Mouse (Mus musculus): ENCODE results near the gene Atl2. TPM values are rescaled to one million over a fixed set of nuclear protein-coding genes. Genes with fewer than 3 reads are reported as not detected.
A peak's percentile ranks its signal among the peaks of the same experiment; 100 is the strongest.

Atl2 gene
- 29.7 and 31.7 TPM in 2 replicates for polyA plus RNA-seq (2014; fragmentation: Nextera tagmentation; extraction: Ambion mirVana)

DNA sequence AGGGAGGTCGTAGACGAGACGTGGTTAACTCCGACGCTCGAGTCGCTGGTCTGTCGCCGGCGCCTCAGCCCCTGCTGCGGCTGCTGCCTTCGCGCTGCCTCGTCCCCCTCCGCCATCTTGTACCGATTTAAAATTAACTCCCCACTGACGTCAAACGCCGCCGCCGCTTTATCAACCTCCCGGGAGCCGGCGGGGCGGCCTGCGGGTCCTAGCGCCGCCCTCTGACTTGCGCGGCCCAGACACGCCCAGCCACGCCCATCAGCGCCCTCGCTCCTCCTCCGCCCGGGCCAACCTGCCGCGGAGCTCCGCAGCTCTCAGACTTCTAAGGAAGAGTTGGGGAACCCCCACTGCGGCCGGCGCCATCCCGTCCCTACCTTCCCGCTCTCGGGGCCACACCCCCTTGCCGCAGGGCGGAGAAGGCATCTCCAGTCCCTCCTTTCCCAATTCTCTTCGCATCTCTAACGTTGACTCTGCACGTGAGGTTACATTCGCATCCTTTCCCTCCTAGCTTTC lies at the start of gene Atl2:
Gene Atl2, minus strand, starts transcription at position 213 of the 513 bp plus-strand sequence.
- H3K9ac ChIP-seq (ENCODE audit: low read depth, low read length) = peak within 1 kb of the TSS; percentile 95
- peak within 1 kb of the TSS; percentile 94 for H3K4me3 ChIP-seq (ENCODE audit: low read depth, low read length)
- DNase-seq (ENCODE audit: low spot score) (peak; percentile 98), ATAC-seq (ENCODE audit: low read depth) (peak; percentile 93)
- H3K4me1 ChIP-seq (ENCODE audit: control insufficient read depth, insufficient read depth, low read length) = peaks cover 13% of the 10 kb centered on the region
- no peaks in the 10 kb centered on the region for H3K36me3 ChIP-seq (ENCODE audit: control insufficient read depth, insufficient read depth, low read length)
- WGBS = 0% methylated on average over 20 of the region's 51 CpGs
- no peaks in the 10 kb centered on the region for H3K9me3 ChIP-seq (ENCODE audit: control insufficient read depth, low read length)
- H3K27ac ChIP-seq (replicated peaks; ENCODE audit: low read depth, low read length) = peak within 1 kb of the TSS; percentile 97
- H3K27me3 ChIP-seq (replicated peaks; ENCODE audit: control insufficient read depth, insufficient read depth, low read length) = peaks cover 12% of the 10 kb centered on the region; the same call in 1 of the 2 replicates
- H3K4me2 ChIP-seq (ENCODE audit: low read depth, low read length) = peak within 1 kb of the TSS; percentile 54

DNA sequence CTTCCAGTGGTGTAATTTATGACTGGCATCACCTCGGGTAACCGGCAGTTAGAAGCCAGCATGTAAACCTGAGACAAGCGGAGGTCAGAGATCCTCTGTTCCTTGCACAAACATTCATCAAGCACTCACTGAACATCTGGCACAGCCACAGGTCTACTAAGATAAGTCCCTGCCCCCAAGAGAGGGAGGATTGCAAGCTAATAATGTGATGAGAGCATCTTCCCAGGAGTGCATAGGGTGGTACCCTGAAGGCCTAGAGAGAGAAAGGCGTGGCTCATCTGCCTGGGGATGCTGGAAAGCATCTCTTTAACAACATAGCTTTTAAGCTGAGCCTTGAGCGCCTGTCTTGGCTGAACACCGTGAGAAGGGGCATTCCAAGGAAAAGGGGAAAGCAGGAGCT lies 48.9 kb upstream of the Atl2 start:
- peaks cover 8% of the 10 kb centered on the region; the same call in 1 of the 2 replicates for H3K4me1 ChIP-seq (ENCODE audit: control insufficient read depth, insufficient read depth, low read length)
- no peak overlapping the region for H3K27ac ChIP-seq (replicated peaks; ENCODE audit: low read depth, low read length)
- DNase-seq (ENCODE audit: low spot score) = peak; percentile 26
- no peak overlapping the region for H3K4me2 ChIP-seq (ENCODE audit: low read depth, low read length)
- no peaks in the 10 kb centered on the region for H3K27me3 ChIP-seq (replicated peaks; ENCODE audit: control insufficient read depth, insufficient read depth, low read length)
- no peaks in the 10 kb centered on the region for H3K9me3 ChIP-seq (ENCODE audit: control insufficient read depth, low read length)
- no peak overlapping the region for H3K9ac ChIP-seq (ENCODE audit: low read depth, low read length)
- peak; percentile 56; the same call in 1 of the 2 replicates for ATAC-seq (ENCODE audit: low read depth)
- no peaks in the 10 kb centered on the region for H3K36me3 ChIP-seq (ENCODE audit: control insufficient read depth, insufficient read depth, low read length)
- no peak overlapping the region for H3K4me3 ChIP-seq (ENCODE audit: low read depth, low read length)
- 72% methylated on average over 6 of the region's 6 CpGs for WGBS

DNA sequence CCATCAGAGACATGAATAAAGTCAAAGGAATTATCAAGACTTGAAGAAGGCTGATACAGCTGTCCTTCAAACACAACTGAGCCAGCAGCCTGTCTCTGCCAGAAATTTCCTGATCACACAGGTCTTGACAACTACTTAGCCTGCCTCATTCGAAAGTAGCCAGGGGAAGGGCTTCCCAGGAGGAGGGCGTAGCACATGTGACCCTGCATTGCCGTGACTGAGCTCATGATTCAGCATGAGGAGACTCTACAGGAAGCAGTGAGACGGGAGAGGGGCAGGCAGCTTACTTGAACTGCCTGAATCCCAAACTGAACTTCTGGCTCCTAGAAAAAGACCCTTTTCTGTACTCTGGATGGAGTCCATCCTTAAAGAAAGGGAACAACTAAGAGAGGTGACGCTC lies 46.5 kb upstream of the Atl2 start:
- DNase-seq (ENCODE audit: low spot score) (no peak), ATAC-seq (ENCODE audit: low read depth) (no peak)
- Histone ChIP-seq H3K4me2 (ENCODE audit: low read depth, low read length) (no peak overlapping the region), H3K9me3 (ENCODE audit: control insufficient read depth, low read length) (no peaks in the 10 kb centered on the region), H3K4me3 (ENCODE audit: low read depth, low read length) (no peak overlapping the region), H3K9ac (ENCODE audit: low read depth, low read length) (no peak overlapping the region), H3K4me1 (ENCODE audit: control insufficient read depth, insufficient read depth, low read length) (no peaks in the 10 kb centered on the region), H3K27ac (replicated peaks; ENCODE audit: low read depth, low read length) (no peak overlapping the region), H3K27me3 (replicated peaks; ENCODE audit: control insufficient read depth, insufficient read depth, low read length) (no peaks in the 10 kb centered on the region), H3K36me3 (ENCODE audit: control insufficient read depth, insufficient read depth, low read length) (no peaks in the 10 kb centered on the region)
- WGBS = 66% methylated on average over 5 of the region's 5 CpGs

DNA sequence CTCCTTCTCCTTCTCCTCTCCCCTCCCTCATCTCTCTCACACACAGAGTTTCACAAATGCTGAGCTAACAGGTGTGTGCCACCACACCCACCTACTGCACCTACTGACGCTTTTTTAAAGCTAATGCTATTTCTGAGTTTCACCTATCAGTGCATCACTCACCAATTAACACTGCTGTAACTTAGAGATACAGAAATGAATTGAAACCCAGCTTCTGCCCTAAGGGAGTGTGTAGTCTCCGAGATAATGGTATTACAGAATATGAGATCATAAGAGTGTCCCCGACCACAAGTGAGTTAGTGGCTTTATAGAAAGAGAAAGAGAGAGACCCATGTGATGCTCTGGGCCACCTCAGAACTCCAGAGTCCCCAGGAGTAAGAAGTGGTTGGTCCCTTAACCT lies 43.2 kb upstream of the Atl2 start:
- H3K36me3 ChIP-seq (ENCODE audit: control insufficient read depth, insufficient read depth, low read length) = no peaks in the 10 kb centered on the region
- H3K4me1 ChIP-seq (ENCODE audit: control insufficient read depth, insufficient read depth, low read length) = no peaks in the 10 kb centered on the region; the same call in 1 of the 2 replicates
- no peak overlapping the region for H3K27ac ChIP-seq (replicated peaks; ENCODE audit: low read depth, low read length)
- no peak overlapping the region for H3K9ac ChIP-seq (ENCODE audit: low read depth, low read length)
- ATAC-seq (ENCODE audit: low read depth) (no peak), DNase-seq (ENCODE audit: low spot score) (no peak)
- H3K9me3 ChIP-seq (ENCODE audit: control insufficient read depth, low read length) = no peaks in the 10 kb centered on the region
- WGBS = 69% methylated on average over 3 of the region's 3 CpGs
- H3K27me3 ChIP-seq (replicated peaks; ENCODE audit: control insufficient read depth, insufficient read depth, low read length) = no peaks in the 10 kb centered on the region
- no peak overlapping the region for H3K4me3 ChIP-seq (ENCODE audit: low read depth, low read length)
- H3K4me2 ChIP-seq (ENCODE audit: low read depth, low read length) = no peak overlapping the region

DNA sequence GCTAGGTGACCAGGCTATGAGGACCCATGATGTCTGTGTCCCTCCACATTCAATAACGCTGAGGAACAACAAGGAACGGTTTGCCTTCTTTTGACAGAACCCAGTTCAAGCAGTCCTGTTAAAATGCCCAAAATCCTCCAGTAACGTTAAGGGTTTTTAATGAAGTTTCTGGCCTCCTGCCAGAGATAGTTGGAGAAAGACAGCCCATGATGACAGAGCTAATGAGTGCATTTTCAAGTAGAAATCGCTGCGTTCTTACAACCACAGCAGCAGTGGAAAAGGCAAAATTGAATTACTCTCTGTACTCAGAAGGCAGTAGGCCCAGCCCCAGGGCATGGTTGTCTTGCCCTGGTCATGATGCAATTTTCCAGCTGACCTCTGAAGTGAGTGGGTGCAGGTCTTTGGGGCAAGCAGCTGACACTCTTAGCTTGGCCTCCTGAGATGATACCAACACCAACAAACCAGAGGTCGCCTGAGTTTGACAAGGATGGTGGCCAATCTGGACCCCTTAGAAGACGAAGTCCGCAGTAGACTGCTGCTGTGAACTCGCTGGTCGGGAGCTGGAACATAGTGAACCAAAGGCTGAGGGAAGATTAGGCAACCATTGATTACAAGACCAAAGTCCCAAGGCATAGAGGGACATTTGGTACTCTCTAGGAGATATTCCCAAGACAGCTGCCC lies 42.1 kb upstream of the Atl2 start:
- H3K4me2 ChIP-seq (ENCODE audit: low read depth, low read length) = no peak overlapping the region
- H3K4me3 ChIP-seq (ENCODE audit: low read depth, low read length) = no peak overlapping the region
- no peaks in the 10 kb centered on the region for H3K36me3 ChIP-seq (ENCODE audit: control insufficient read depth, insufficient read depth, low read length)
- H3K9me3 ChIP-seq (ENCODE audit: control insufficient read depth, low read length) = no peaks in the 10 kb centered on the region
- 67% methylated on average over 10 of the region's 10 CpGs for WGBS
- H3K27ac ChIP-seq (replicated peaks; ENCODE audit: low read depth, low read length) = no peak overlapping the region
- no peaks in the 10 kb centered on the region; the same call in 1 of the 2 replicates for H3K4me1 ChIP-seq (ENCODE audit: control insufficient read depth, insufficient read depth, low read length)
- no peak overlapping the region for H3K9ac ChIP-seq (ENCODE audit: low read depth, low read length)
- no peak for ATAC-seq (ENCODE audit: low read depth)
- peak; percentile 46 for DNase-seq (ENCODE audit: low spot score)
- no peaks in the 10 kb centered on the region for H3K27me3 ChIP-seq (replicated peaks; ENCODE audit: control insufficient read depth, insufficient read depth, low read length)

DNA sequence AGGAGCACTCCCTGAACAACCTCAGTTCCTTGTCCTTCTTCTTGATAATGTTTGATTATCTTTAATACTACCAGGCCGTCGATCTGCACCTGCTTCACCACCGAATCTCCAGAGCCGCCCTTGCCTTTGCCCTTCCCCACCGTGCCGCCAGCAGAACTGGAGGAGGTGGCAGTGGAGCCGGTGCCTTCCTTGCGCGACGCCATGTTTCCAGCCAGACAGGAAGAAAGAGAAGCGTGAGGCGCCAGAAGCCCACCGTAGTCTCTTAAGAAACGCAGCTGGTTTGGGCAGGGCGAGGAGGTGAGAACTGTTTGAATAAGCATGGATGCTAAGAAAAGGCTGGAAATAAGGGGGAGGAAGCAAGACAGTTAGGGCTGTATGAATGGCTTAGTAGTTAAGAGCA lies 38.4 kb upstream of the Atl2 start:
- ATAC-seq (ENCODE audit: low read depth) = no peak
- WGBS = 95% methylated on average over 15 of the region's 15 CpGs

DNA sequence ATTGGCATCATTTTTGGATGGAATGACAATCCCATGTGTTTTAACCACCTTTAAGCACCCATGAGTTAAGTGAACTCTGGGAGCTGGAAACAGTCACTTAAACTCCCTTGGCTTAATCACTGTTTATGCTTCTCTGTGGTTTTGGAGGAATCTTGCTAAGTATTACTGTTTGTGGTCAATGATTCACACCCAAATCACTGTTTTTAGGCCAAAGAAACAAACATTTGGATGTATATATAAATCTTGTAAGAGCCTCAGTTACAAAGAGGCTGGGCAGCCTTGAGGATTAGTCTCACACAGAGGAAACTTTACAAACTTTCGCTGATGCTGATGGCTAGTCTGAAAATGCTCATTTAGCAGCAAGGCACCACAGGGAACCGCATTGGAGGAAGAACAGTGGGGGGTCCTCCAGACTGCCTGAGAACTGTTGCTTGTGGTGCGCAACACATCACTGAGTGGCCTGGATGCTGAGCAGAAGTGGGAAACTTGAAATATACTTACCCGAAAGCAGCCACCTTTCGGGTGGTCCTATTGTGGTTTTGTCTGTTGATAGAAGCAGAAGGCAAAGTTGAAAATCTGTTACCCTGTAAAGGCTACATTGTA lies 36.9 kb upstream of the Atl2 start:
- Histone ChIP-seq H3K4me3 (ENCODE audit: low read depth, low read length) (no peak overlapping the region), H3K27ac (replicated peaks; ENCODE audit: low read depth, low read length) (no peak overlapping the region), H3K27me3 (replicated peaks; ENCODE audit: control insufficient read depth, insufficient read depth, low read length) (no peaks in the 10 kb centered on the region), H3K4me1 (ENCODE audit: control insufficient read depth, insufficient read depth, low read length) (peaks cover 4% of the 10 kb centered on the region; the same call in 1 of the 2 replicates), H3K9me3 (ENCODE audit: control insufficient read depth, low read length) (no peaks in the 10 kb centered on the region), H3K9ac (ENCODE audit: low read depth, low read length) (no peak overlapping the region), H3K4me2 (ENCODE audit: low read depth, low read length) (no peak overlapping the region), H3K36me3 (ENCODE audit: control insufficient read depth, insufficient read depth, low read length) (no peaks in the 10 kb centered on the region)
- ATAC-seq (ENCODE audit: low read depth) (no peak; the same call in 1 of the 2 replicates), DNase-seq (ENCODE audit: low spot score) (peak; percentile 47)
- 53% methylated on average over 5 of the region's 5 CpGs for WGBS

More for the DNA sequence above, 38.4 kb upstream of the Atl2 start:
- no peaks in the 10 kb centered on the region for H3K36me3 ChIP-seq (ENCODE audit: control insufficient read depth, insufficient read depth, low read length)
- H3K27me3 ChIP-seq (replicated peaks; ENCODE audit: control insufficient read depth, insufficient read depth, low read length) = no peaks in the 10 kb centered on the region
- DNase-seq (ENCODE audit: low spot score) = no peak
- no peak overlapping the region for H3K27ac ChIP-seq (replicated peaks; ENCODE audit: low read depth, low read length)
- no peak overlapping the region for H3K4me3 ChIP-seq (ENCODE audit: low read depth, low read length)
- no peak overlapping the region for H3K4me2 ChIP-seq (ENCODE audit: low read depth, low read length)
- peaks cover 4% of the 10 kb centered on the region; the same call in 1 of the 2 replicates for H3K4me1 ChIP-seq (ENCODE audit: control insufficient read depth, insufficient read depth, low read length)
- H3K9me3 ChIP-seq (ENCODE audit: control insufficient read depth, low read length) = no peaks in the 10 kb centered on the region
- H3K9ac ChIP-seq (ENCODE audit: low read depth, low read length) = no peak overlapping the region

DNA sequence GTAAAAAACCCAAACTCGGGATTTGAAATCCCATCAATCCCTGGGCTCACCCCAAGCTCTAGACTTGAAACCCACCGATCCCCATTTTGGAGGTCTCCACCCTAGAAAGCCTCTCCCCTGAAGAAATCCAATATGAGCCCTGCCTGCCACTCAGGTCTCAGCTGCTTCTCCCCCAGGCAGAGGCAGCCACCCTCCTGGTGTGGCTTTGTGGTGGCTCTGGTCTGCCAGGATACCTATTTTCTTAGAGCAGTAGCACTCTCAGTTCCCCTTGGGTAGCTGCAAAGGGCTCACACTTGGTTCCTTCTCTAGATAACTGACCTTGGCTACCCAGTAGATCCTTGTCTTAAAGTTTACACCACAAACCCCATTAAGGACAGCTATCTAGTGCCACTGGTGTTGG lies 31.2 kb upstream of the Atl2 start:
- Histone ChIP-seq H3K9ac (ENCODE audit: low read depth, low read length) (no peak overlapping the region), H3K27me3 (replicated peaks; ENCODE audit: control insufficient read depth, insufficient read depth, low read length) (no peaks in the 10 kb centered on the region), H3K27ac (replicated peaks; ENCODE audit: low read depth, low read length) (no peak overlapping the region), H3K4me3 (ENCODE audit: low read depth, low read length) (no peak overlapping the region), H3K9me3 (ENCODE audit: control insufficient read depth, low read length) (no peaks in the 10 kb centered on the region), H3K4me1 (ENCODE audit: control insufficient read depth, insufficient read depth, low read length) (no peaks in the 10 kb centered on the region), H3K36me3 (ENCODE audit: control insufficient read depth, insufficient read depth, low read length) (no peaks in the 10 kb centered on the region), H3K4me2 (ENCODE audit: low read depth, low read length) (no peak overlapping the region)
- ATAC-seq (ENCODE audit: low read depth) (no peak), DNase-seq (ENCODE audit: low spot score) (no peak)
- WGBS = 90% methylated on average over 2 of the region's 2 CpGs

Measured in embryonic facial prominence, embryonic 14.5 days (tissue).